20 mouse cellular contexts compared by ENCODE assay signal in the genomic region with DNA sequence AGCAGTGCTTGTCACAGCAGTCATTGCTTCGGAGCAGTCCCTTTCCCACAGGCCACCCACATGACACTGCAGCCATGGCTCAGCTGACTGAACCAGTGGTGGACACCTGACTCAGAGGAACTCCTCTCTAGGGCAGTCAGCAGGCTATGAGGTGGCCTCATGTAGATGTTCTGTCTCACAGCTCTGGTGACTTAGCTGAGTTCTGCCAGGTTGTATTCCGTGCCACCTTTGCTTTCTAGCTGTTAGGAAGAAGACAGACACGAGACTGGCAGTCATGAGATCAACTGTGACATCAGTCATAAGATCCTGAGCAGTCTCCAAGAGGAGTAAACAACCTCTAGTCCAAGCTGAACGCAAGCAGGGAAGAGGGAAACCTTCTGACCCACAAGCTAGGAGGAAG.
"Had no signal": no experiment of that assay in that cellular context is flagged by ENCODE, and none has a peak within 500 bp of the region (broad histone marks: within the 10 kb centered on the region; RNA-seq: fewer than 3 reads in every experiment).

No protein-coding gene starts in this region.

- H3K27me3 ChIP-seq: lung, embryonic 15.5 days; midbrain, embryonic 12.5 days; neural tube, embryonic 13.5 days; neural tube, embryonic 15.5 days had no signal

- H3K4me2 ChIP-seq: lung, embryonic 15.5 days; midbrain, embryonic 12.5 days; neural tube, embryonic 13.5 days; neural tube, embryonic 15.5 days had no signal

- H3K4me1 ChIP-seq: lung, embryonic 15.5 days; midbrain, embryonic 10.5 days; midbrain, embryonic 12.5 days; neural tube, embryonic 13.5 days; neural tube, embryonic 15.5 days had no signal

- ATAC-seq: liver, postnatal 0 days; lung, postnatal 0 days; midbrain, embryonic 16.5 days had no signal

- H3K36me3 ChIP-seq: lung, embryonic 15.5 days; midbrain, embryonic 10.5 days; midbrain, embryonic 12.5 days; neural tube, embryonic 13.5 days; neural tube, embryonic 15.5 days had no signal

- H3K4me3 ChIP-seq: lung, embryonic 15.5 days; midbrain, embryonic 10.5 days; midbrain, embryonic 12.5 days; myocyte; neural tube, embryonic 13.5 days; neural tube, embryonic 15.5 days had no signal

- H3K27ac ChIP-seq: lung, embryonic 15.5 days; midbrain, embryonic 10.5 days; midbrain, embryonic 12.5 days; neural tube, embryonic 13.5 days; neural tube, embryonic 15.5 days had no signal

- H3K9me3 ChIP-seq: lung, embryonic 15.5 days; midbrain, embryonic 10.5 days; midbrain, embryonic 12.5 days; neural tube, embryonic 13.5 days; neural tube, embryonic 15.5 days had no signal

- DNase-seq: liver, postnatal 0 days; lung, adult 2 months; lung, postnatal 14 days; midbrain, embryonic 14.5 days; retina, postnatal 1 day; right cerebral cortex, adult 18-20 months; right cerebral cortex, postnatal 25 days; right cerebral cortex, postnatal 4 days; spleen, adult 18-20 months; thymus, adult 2 months; thymus, postnatal 25 days; thymus, postnatal 4 days had no signal

- H3K9ac ChIP-seq: liver, postnatal 0 days; lung, embryonic 15.5 days; midbrain, embryonic 12.5 days; neural tube, embryonic 13.5 days; neural tube, embryonic 15.5 days had no signal
